24 mouse cellular contexts compared by ENCODE assay signal in genomic region chr11:116447822-116448221, GRCm38 (mm10). TPM values are rescaled to one million over a fixed set of nuclear protein-coding genes. Genes with fewer than 3 reads are reported as not detected.
DNase-seq lines count a peak whose midpoint lies in the region; ATAC-seq and TF ChIP-seq lines count a peak whose summit lies in the region.
"Had no signal": no experiment of that assay in that cellular context is flagged by ENCODE, and none has a peak within 500 bp of the region (broad histone marks: within the 10 kb centered on the region; RNA-seq: fewer than 3 reads in every experiment).

No protein-coding gene starts in this region.

- H3K4me1 ChIP-seq in hindbrain, embryonic 10.5 days (replicated peaks), result peaks cover 45% of the 10 kb centered on the region
- peaks cover 4% of the 10 kb centered on the region; the same call in 1 of the 2 replicates for H3K4me1 ChIP-seq in hindbrain, embryonic 16.5 days (ENCODE audit: control insufficient read depth, insufficient read depth, low read depth, low read length)
- H3K4me1 ChIP-seq in limb, embryonic 13.5 days, result peaks cover 15% of the 10 kb centered on the region
- peaks cover 42% of the 10 kb centered on the region for H3K4me1 ChIP-seq in limb, embryonic 10.5 days
- H3K4me1 ChIP-seq in midbrain, postnatal 0 days (ENCODE audit: insufficient read depth, low read length), result no peaks in the 10 kb centered on the region; the same call in 1 of the 2 replicates
- peaks cover 42% of the 10 kb centered on the region for H3K4me1 ChIP-seq in midbrain, embryonic 10.5 days

- WGBS in hindbrain, embryonic 10.5 days, result 76% methylated on average over 5 of the region's 5 CpGs
- WGBS in hindbrain, embryonic 16.5 days, result 74% methylated on average over 5 of the region's 5 CpGs
- WGBS in limb, embryonic 13.5 days, result 62% methylated on average over 5 of the region's 5 CpGs
- WGBS in limb, embryonic 10.5 days, result 68% methylated on average over 5 of the region's 5 CpGs
- WGBS in midbrain, postnatal 0 days, result 68% methylated on average over 5 of the region's 5 CpGs
- 69% methylated on average over 5 of the region's 5 CpGs for WGBS in midbrain, embryonic 10.5 days

- no peak overlapping the region for H3K9ac ChIP-seq in hindbrain, embryonic 16.5 days (ENCODE audit: low read depth, low read length)
- 0 out of 2 replicates have a peak overlapping the region, but pooled peaks have one; percentile 4 for H3K9ac ChIP-seq in limb, embryonic 13.5 days
- H3K9ac ChIP-seq in midbrain, postnatal 0 days (replicated peaks; ENCODE audit: low read length, poor library complexity, severe bottlenecking), result no peak overlapping the region
- H3K9ac ChIP-seq: hindbrain, embryonic 13.5 days; intestine, embryonic 15.5 days; midbrain, embryonic 12.5 days; neural tube, embryonic 13.5 days had no signal

- H3K27ac ChIP-seq in hindbrain, embryonic 10.5 days, result 0 out of 2 replicates have a peak overlapping the region, but pooled peaks have one; percentile 36
- no peak overlapping the region for H3K27ac ChIP-seq in hindbrain, embryonic 16.5 days (ENCODE audit: low read depth, low read length)
- H3K27ac ChIP-seq in limb, embryonic 13.5 days, result no peak overlapping the region
- no peak overlapping the region for H3K27ac ChIP-seq in limb, embryonic 10.5 days
- H3K27ac ChIP-seq in midbrain, postnatal 0 days (ENCODE audit: low read depth, low read length), result no peak overlapping the region
- no peak overlapping the region for H3K27ac ChIP-seq in midbrain, embryonic 10.5 days (replicated peaks)
- H3K27ac ChIP-seq: hindbrain, embryonic 13.5 days; intestine, embryonic 15.5 days; macrophage; midbrain, embryonic 12.5 days; neural tube, embryonic 13.5 days had no signal

- H3K4me3 ChIP-seq in hindbrain, embryonic 10.5 days, result no peak overlapping the region
- H3K4me3 ChIP-seq in hindbrain, embryonic 16.5 days (ENCODE audit: low read length), result no peak overlapping the region
- no peak overlapping the region for H3K4me3 ChIP-seq in limb, embryonic 13.5 days
- H3K4me3 ChIP-seq in limb, embryonic 10.5 days, result no peak overlapping the region
- H3K4me3 ChIP-seq in midbrain, postnatal 0 days (ENCODE audit: low read depth, low read length), result no peak overlapping the region
- no peak overlapping the region for H3K4me3 ChIP-seq in midbrain, embryonic 10.5 days
- H3K4me3 ChIP-seq: erythroblast, embryonic 14.5 days; hindbrain, embryonic 13.5 days; intestine, embryonic 15.5 days; midbrain, embryonic 12.5 days; neural tube, embryonic 13.5 days had no signal

- ATAC-seq in hindbrain, embryonic 16.5 days, result no peak
- no peak for ATAC-seq in limb, embryonic 13.5 days (ENCODE audit: low FRiP score, low read depth)
- no peak for ATAC-seq in midbrain, postnatal 0 days (ENCODE audit: low FRiP score)
- ATAC-seq: forebrain, embryonic 14.5 days; intestine, embryonic 15.5 days had no signal

- peak; percentile 45 for TF ChIP-seq CTCF in midbrain, postnatal 0 days (IDR thresholded peaks at IDR 0.05)

- no peak for DNase-seq in hindbrain, embryonic 10.5 days (ENCODE audit: low spot score)
- no peak for DNase-seq in limb, embryonic 10.5 days (ENCODE audit: low spot score)
- DNase-seq in midbrain, postnatal 0 days (ENCODE audit: low spot score), result no peak
- no peak for DNase-seq in midbrain, embryonic 10.5 days (ENCODE audit: low spot score)
- DNase-seq in B cell, adult 2 months, result no peak
- DNase-seq: adrenal gland, adult 2 months; cerebellum, adult 9-10 months; gastrocnemius, postnatal 14 days; heart, postnatal 10 days; kidney, postnatal 25 days; layer of hippocampus, adult 9-11 months; lung, adult 18-20 months; thymus, postnatal 36 days had no signal

- H3K4me2 ChIP-seq in hindbrain, embryonic 16.5 days (ENCODE audit: low read length), result no peak overlapping the region
- no peak overlapping the region for H3K4me2 ChIP-seq in limb, embryonic 13.5 days (replicated peaks)
- no peak overlapping the region for H3K4me2 ChIP-seq in midbrain, postnatal 0 days (ENCODE audit: low read depth, low read length, poor library complexity, severe bottlenecking)
- H3K4me2 ChIP-seq: hindbrain, embryonic 13.5 days; intestine, embryonic 15.5 days; midbrain, embryonic 12.5 days; neural tube, embryonic 13.5 days had no signal

- H3K9me3 ChIP-seq in hindbrain, embryonic 10.5 days, result peaks cover 10% of the 10 kb centered on the region; the same call in 1 of the 2 replicates
- H3K9me3 ChIP-seq in hindbrain, embryonic 16.5 days (ENCODE audit: control insufficient read depth, low read length), result peaks cover 2% of the 10 kb centered on the region; the same call in 1 of the 2 replicates
- peaks cover 9% of the 10 kb centered on the region; the same call in 1 of the 2 replicates for H3K9me3 ChIP-seq in limb, embryonic 13.5 days
- H3K9me3 ChIP-seq in limb, embryonic 10.5 days (replicated peaks), result no peaks in the 10 kb centered on the region
- peaks cover 6% of the 10 kb centered on the region; the same call in 1 of the 2 replicates for H3K9me3 ChIP-seq in midbrain, postnatal 0 days (ENCODE audit: low read length)
- H3K9me3 ChIP-seq in midbrain, embryonic 10.5 days (replicated peaks), result peaks cover 16% of the 10 kb centered on the region; the same call in 1 of the 2 replicates
- H3K9me3 ChIP-seq: intestine, embryonic 15.5 days; midbrain, embryonic 12.5 days had no signal

- H3K36me3 ChIP-seq in hindbrain, embryonic 10.5 days, result no peaks in the 10 kb centered on the region
- H3K36me3 ChIP-seq in hindbrain, embryonic 16.5 days (ENCODE audit: control insufficient read depth, insufficient read depth, low read length), result no peaks in the 10 kb centered on the region
- no peaks in the 10 kb centered on the region for H3K36me3 ChIP-seq in limb, embryonic 13.5 days
- H3K36me3 ChIP-seq in limb, embryonic 10.5 days, result no peaks in the 10 kb centered on the region
- H3K36me3 ChIP-seq in midbrain, postnatal 0 days (ENCODE audit: insufficient read depth, low read length), result no peaks in the 10 kb centered on the region
- H3K36me3 ChIP-seq in midbrain, embryonic 10.5 days, result no peaks in the 10 kb centered on the region
- H3K36me3 ChIP-seq: hindbrain, embryonic 13.5 days; intestine, embryonic 15.5 days; midbrain, embryonic 12.5 days; neural tube, embryonic 13.5 days had no signal

- peaks cover 23% of the 10 kb centered on the region for H3K27me3 ChIP-seq in hindbrain, embryonic 10.5 days (ENCODE audit: insufficient read depth, poor library complexity, severe bottlenecking)
- peaks cover 10% of the 10 kb centered on the region for H3K27me3 ChIP-seq in hindbrain, embryonic 16.5 days (replicated peaks; ENCODE audit: control insufficient read depth, insufficient read depth, low read length)
- H3K27me3 ChIP-seq in limb, embryonic 13.5 days, result peaks cover 27% of the 10 kb centered on the region
- H3K27me3 ChIP-seq in limb, embryonic 10.5 days (ENCODE audit: low read depth, poor library complexity, severe bottlenecking), result peaks cover 28% of the 10 kb centered on the region
- no peaks in the 10 kb centered on the region; the same call in 1 of the 2 replicates for H3K27me3 ChIP-seq in midbrain, postnatal 0 days (ENCODE audit: insufficient read depth, low read length)
- peaks cover 23% of the 10 kb centered on the region for H3K27me3 ChIP-seq in midbrain, embryonic 10.5 days (ENCODE audit: low read depth, poor library complexity, severe bottlenecking)

RNA-seq across cellular contexts. Expression of gene Ubald2, which starts 13.9 kb away (rescaled TPM):
- polyA plus RNA-seq in hindbrain, embryonic 10.5 days (2016; fragmentation: Nextera tagmentation; extraction: Ambion mirVana), result 45.8 and 84.5 TPM in 2 replicates
- 28.3 and 35.1 TPM in 2 replicates for polyA plus RNA-seq in hindbrain, embryonic 16.5 days (2015; fragmentation: Nextera tagmentation; extraction: Ambion mirVana)
- 28.2 and 30.2 TPM in 2 replicates for polyA plus RNA-seq in limb, embryonic 13.5 days (2015; fragmentation: Nextera tagmentation; extraction: Ambion mirVana)
- polyA plus RNA-seq in limb, embryonic 10.5 days (2016; fragmentation: Nextera tagmentation; extraction: Ambion mirVana), result 44.1 and 51.8 TPM in 2 replicates
- total RNA-seq in midbrain, postnatal 0 days (2014; rRNA removed), result 81.0 and 85.9 TPM in 2 replicates
- polyA plus RNA-seq in midbrain, postnatal 0 days (2015; fragmentation: Nextera tagmentation; extraction: Ambion mirVana), result 40.1 and 40.9 TPM in 2 replicates
- polyA plus RNA-seq in midbrain, embryonic 10.5 days (2016; fragmentation: Nextera tagmentation; extraction: Ambion mirVana), result 37.5 and 40.9 TPM in 2 replicates

RNA-seq across cellular contexts. Expression of gene Qrich2, which starts 18.2 kb away (rescaled TPM):
- 0.16 and 0.20 TPM in 2 replicates for polyA plus RNA-seq in hindbrain, embryonic 10.5 days (2016; fragmentation: Nextera tagmentation; extraction: Ambion mirVana)
- 0.38 and 0.40 TPM in 2 replicates for polyA plus RNA-seq in hindbrain, embryonic 16.5 days (2015; fragmentation: Nextera tagmentation; extraction: Ambion mirVana)
- polyA plus RNA-seq in limb, embryonic 13.5 days (2015; fragmentation: Nextera tagmentation; extraction: Ambion mirVana), result 0.17 and 0.24 TPM in 2 replicates
- 0.36 and 0.44 TPM in 2 replicates for polyA plus RNA-seq in limb, embryonic 10.5 days (2016; fragmentation: Nextera tagmentation; extraction: Ambion mirVana)
- total RNA-seq in midbrain, postnatal 0 days (2014; rRNA removed), result not detected in 2 replicates
- 0.14 and 0.15 TPM in 2 replicates for polyA plus RNA-seq in midbrain, postnatal 0 days (2015; fragmentation: Nextera tagmentation; extraction: Ambion mirVana)
- polyA plus RNA-seq in midbrain, embryonic 10.5 days (2016; fragmentation: Nextera tagmentation; extraction: Ambion mirVana), result 0.10 and 0.21 TPM in 2 replicates
- total RNA-seq: adrenal gland, adult 2 months; gastrocnemius, postnatal 14 days; heart, postnatal 10 days; left cerebral cortex, adult 8-10 months had no signal
- polyA plus RNA-seq: embryonic facial prominence, embryonic 11.5 days; erythroblast, embryonic 14.5 days; forebrain, embryonic 14.5 days; macrophage; midbrain, embryonic 12.5 days; neural tube, embryonic 13.5 days had no signal

RNA-seq across cellular contexts. Expression of gene Rnf157, which starts 35.0 kb away (rescaled TPM):
- polyA plus RNA-seq in hindbrain, embryonic 10.5 days (2016; fragmentation: Nextera tagmentation; extraction: Ambion mirVana), result 9.5 and 16.9 TPM in 2 replicates
- polyA plus RNA-seq in hindbrain, embryonic 16.5 days (2015; fragmentation: Nextera tagmentation; extraction: Ambion mirVana), result 27.8 and 28.5 TPM in 2 replicates
- 18.6 and 18.7 TPM in 2 replicates for polyA plus RNA-seq in limb, embryonic 13.5 days (2015; fragmentation: Nextera tagmentation; extraction: Ambion mirVana)
- polyA plus RNA-seq in limb, embryonic 10.5 days (2016; fragmentation: Nextera tagmentation; extraction: Ambion mirVana), result 11.1 and 18.3 TPM in 2 replicates
- 113 and 138 TPM in 2 replicates for total RNA-seq in midbrain, postnatal 0 days (2014; rRNA removed)
- 53.7 and 57.0 TPM in 2 replicates for polyA plus RNA-seq in midbrain, postnatal 0 days (2015; fragmentation: Nextera tagmentation; extraction: Ambion mirVana)
- 5.3 and 10.1 TPM in 2 replicates for polyA plus RNA-seq in midbrain, embryonic 10.5 days (2016; fragmentation: Nextera tagmentation; extraction: Ambion mirVana)
- polyA plus RNA-seq: erythroblast, embryonic 14.5 days had no signal

RNA-seq across cellular contexts. Expression of gene Prpsap1, which starts 46.2 kb away (rescaled TPM):
- 210 and 236 TPM in 2 replicates for polyA plus RNA-seq in hindbrain, embryonic 10.5 days (2016; fragmentation: Nextera tagmentation; extraction: Ambion mirVana)
- 181 and 190 TPM in 2 replicates for polyA plus RNA-seq in hindbrain, embryonic 16.5 days (2015; fragmentation: Nextera tagmentation; extraction: Ambion mirVana)
- 189 and 199 TPM in 2 replicates for polyA plus RNA-seq in limb, embryonic 13.5 days (2015; fragmentation: Nextera tagmentation; extraction: Ambion mirVana)
- 203 and 209 TPM in 2 replicates for polyA plus RNA-seq in limb, embryonic 10.5 days (2016; fragmentation: Nextera tagmentation; extraction: Ambion mirVana)
- total RNA-seq in midbrain, postnatal 0 days (2014; rRNA removed), result 110 and 113 TPM in 2 replicates
- polyA plus RNA-seq in midbrain, postnatal 0 days (2015; fragmentation: Nextera tagmentation; extraction: Ambion mirVana), result 156 and 157 TPM in 2 replicates
- 224 and 227 TPM in 2 replicates for polyA plus RNA-seq in midbrain, embryonic 10.5 days (2016; fragmentation: Nextera tagmentation; extraction: Ambion mirVana)
